Mouse (Mus musculus) ovary, postnatal 10 days (tissue): ENCODE measurements around the gene Rgp1.

ENCODE experiments used
- DNase-seq: peaks from one replicate; pipeline ENCODE4 v3.0.0; 2022; ENCODE audit warnings: low spot score

The Rgp1 gene

DNA sequence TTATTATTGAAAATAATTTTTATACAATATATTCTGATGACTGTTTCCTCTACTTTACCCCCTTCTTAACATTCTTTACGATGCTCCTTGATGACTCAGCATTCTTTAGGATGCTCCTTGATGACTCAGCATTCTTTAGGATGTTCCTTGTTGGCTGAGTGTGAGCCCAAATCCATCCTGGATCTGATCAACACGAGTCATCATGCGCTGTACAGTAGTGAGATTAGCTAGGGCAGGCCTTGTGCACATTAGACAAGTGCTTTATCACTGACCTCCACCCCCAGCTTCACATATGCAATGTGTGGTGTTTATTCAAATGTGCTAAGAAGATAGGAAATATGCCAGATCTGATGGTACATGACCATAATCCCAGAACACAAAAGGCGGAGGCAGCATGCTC, 19.7 kb downstream of the Rgp1 start:
- DNase-seq, result no peak

- DNase-seq, result no peak
Observed at GRCm38 (mm10) chr4:43598650-43599380, 20.3 kb downstream of the Rgp1 start.

DNA sequence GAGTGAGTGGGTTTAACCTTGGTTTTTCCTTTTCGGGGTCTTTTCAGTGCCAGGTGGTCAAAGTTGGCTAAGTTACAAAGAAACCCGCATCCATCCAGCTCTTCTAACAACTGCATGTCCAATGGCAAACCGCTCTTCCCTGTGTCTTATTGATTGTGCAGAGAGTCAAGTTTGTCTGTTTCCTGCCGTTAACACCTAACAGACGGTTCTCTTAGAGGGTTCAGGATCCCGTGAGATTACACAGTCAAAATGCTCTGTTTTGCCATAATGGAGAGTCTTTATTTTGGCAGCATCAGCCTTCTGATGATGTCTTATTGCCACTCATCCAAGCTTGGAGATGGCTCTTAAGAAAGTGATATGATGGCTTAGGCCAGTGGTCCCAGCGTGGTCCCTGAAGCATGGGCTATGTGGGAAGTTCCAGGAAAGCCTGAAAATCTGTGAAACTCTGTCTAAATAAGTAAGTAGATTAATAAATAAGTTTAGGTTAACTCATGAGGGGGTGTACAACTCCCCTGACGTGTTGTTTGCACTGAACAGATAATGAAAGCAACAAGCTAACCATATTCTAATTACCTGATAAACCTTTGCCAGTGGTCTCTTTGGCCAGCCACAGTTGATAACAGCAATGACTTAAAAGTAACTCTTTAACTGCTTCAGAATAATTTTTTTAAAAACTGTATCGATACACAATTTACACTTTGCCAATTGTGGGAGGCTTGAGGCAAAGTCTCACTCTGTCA, 21.9 kb downstream of the Rgp1 start:
- no peak for DNase-seq

GRCm38 (mm10) chr4:43604099-43604498, 25.6 kb downstream of the Rgp1 start:
- no peak for DNase-seq

DNA sequence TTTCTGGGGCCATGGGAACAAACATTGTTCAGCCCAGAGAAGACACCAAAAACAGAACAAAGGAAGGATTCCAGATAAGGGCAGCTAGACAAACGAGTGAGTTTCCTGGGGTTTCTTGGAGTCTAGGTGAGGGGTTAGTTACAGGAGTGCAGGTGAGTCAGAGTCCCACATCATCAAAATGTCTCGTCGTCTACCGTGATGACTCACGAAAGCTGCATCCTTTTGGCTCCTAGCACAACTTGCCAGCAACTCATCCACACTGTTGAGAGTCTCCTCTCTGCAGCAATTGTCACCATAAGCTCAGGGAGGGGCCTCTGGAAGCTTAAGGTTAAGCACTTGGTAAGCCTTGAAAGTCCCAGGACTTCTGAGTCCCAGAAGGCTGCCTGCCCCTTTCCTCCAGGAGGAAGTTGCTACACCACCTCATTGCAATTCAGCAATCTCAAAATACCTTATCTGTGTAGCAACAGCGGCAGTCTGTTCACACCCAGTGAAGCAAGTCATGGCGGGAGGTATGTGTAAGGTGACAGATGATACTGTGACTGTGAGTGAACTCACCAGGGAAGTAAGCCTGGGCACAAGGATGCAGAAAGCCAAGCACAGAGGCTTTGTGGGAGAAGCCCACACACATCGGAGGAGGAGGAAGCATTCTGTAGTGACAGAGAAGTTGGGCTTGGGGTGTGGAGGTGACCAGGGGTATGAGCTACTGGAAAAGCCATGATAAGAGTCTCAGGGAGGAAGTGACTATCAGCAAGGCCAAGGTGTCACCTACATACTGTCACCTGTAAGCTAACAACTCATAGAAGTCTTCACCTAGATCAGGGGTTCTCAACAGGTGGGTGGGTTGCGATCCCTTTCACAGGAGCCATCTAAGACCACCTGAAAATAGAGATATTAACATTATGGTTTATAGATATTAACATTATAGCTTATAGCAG, 26.5 kb downstream of the Rgp1 start:
- DNase-seq, result no peak

DNA sequence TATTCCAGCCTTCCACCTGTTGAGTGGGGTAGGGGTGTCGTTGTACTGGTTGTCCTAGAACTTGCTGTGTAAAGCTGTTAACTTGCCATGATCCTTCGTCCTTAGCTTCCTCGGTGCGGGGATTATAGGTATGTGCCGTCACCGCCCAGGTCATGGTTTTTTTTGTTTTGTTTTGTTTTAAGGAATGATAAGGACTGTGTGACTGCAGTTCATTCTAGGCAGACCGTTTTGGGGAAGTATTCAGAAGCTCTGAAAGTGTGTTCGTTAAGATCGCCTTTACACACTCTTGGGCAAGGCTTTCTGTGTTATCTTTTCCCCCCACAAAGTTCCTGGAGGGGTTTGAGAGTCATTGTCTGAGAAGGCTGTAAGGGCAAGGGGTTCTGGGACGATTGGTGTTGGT, 34.0 kb downstream of the Rgp1 start:
- no peak for DNase-seq

- DNase-seq, result no peak
Observed at GRCm38 (mm10) chr4:43613060-43613730, 34.7 kb downstream of the Rgp1 start.

DNA sequence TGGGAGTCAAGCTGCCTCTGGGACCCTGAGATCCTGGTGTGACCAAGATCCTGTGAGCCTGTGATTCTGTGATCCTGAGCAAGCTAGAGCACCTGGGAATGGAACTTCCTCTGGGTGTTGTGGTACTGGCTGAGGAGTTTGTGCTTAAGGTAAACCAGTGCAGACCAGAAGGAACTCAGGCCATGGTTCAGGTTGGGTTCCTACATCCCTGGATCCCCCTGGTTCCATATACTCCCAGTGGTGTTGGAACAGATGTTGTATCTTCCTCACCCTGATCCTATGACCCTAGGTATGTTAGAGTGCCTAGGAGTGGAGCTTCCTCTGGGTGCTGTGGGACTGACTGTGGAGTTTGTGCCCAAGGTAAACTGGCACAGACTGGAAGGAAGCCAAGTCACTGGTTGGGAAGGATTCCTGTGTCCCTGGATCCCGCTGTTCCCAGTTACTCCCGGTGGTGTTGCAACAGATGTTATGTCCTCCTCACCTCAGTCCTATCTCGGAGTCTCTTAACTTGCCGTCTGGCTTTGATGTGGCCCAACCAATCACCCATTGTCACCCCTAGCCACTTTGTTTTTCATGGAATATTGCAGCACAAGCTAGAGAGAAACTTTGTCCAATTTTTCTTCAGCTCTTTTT, 41.7 kb downstream of the Rgp1 start:
- DNase-seq, result no peak

- DNase-seq, result no peak
Observed at GRCm38 (mm10) chr4:43629106-43629817, 50.7 kb downstream of the Rgp1 start.

GRCm38 (mm10) chr4:43630030-43630581, 51.6 kb downstream of the Rgp1 start:
- peak; percentile 42 for DNase-seq

GRCm38 (mm10) chr4:43630671-43631045, 52.1 kb downstream of the Rgp1 start:
- DNase-seq, result no peak

DNA sequence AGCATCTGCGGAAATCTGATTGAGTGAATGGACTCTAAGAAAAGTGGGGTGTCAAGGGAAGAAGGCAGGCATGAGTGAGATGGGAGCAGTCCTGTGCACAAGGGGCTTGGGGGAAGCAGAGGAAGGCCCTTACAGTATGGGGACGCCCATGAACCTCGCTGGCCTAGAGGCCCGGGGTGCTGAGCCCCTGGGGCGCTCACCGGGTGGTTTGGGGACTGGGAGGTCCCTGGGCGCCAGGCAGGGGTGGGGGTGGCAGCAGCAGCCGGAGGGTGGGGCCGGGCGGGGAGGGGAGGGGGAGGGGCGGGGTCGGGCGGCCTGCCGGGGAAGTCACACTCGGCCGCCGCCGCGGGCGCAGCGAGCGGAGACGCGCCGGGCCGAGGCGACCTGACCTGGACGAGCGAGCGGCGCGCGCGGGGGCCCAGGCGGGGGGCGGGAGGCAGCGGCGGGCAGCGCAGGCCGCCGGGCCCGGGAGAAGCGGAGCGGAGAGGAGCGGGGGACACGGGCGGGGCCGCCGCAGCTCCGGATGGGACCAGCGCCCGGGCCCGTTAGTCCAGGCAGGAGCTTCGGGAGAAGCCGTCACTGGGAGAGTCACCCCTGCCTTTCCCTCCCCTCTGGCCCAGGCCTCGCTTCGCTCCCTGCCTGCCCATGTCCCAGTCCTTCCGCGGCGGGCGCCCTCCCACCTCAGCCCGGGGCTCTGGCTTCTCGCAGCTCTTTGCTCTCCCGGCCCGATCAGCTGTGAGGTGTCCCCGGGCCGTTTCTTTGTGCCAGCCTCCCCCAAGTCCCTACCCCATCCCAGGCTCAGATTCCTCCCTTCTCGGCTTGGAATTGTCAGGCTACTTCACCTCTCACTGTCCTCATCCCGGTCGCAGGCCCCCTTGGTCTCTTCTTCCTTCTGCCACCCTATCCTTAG, 52.8 kb downstream of the Rgp1 start, which contains the start of gene Npr2:
Gene Npr2, plus strand, starts transcription at position 890 of the 910 bp plus-strand sequence.
- DNase-seq, result peak; percentile 46

- DNase-seq, result no peak
Observed at GRCm38 (mm10) chr4:43631956-43632920, 53.7 kb downstream of the Rgp1 start.

DNA sequence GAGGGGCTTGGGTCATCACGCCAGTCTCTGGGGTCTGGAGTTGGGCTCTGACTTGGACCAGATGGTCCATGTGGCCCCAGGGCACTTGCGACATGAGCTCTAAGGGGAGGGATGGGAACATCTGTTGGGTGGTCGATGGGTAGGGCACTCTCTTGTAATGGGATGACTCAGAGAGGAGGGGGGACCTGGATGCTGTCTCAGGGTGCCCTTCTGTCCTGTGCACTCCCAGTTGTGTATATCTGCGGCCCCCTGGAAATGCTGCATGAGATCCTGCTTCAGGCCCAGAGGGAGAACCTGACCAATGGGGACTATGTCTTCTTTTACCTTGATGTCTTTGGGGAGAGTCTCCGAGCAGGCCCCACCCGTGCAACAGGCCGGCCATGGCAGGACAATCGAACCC, 54.8 kb downstream of the Rgp1 start:
- DNase-seq, result no peak

- DNase-seq, result no peak
Observed at GRCm38 (mm10) chr4:43633736-43634135, 55.2 kb downstream of the Rgp1 start.

DNA sequence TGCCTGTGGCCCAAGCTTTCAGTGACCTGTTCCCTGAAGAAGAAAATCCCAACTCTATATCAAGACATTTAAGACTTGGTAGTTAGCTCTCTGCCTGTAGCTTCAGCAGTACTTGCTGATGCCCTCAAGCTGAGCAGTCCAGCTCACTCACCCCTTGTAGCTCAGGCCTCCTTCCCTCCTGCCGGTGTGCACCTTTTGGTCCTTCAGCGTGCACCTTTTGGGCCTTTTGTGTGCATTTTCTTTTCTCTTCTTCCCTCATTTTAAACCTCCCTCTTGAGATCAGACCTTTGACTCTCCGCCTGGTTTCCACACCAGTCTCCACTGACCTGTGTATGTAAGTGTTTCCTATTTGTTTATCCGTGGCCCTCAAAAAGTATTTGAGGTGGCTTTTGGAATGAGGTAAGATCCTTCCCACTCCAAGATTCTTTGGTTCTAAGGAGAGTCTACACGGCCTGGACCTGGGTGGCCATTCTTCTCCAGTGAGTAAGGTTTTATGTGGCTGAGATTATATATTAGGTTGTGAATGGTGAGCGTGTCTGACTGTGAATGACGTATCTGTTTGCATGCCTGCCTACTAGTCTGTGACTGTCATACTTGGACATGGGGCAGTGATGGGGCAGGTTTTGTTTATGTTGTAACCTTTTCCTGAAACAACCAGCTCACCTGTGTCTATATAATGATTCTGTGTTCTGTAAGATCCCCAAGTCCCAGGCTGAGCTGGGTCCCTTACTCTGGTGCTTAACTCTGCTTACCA, 56.3 kb downstream of the Rgp1 start:
- DNase-seq, result no peak

- no peak for DNase-seq
Observed at GRCm38 (mm10) chr4:43636751-43637150, 58.2 kb downstream of the Rgp1 start.
